Mouse (Mus musculus): ENCODE results near the gene Chd9.

Gene Chd9

GRCm38 (mm10) chr8:90978720-90979119 is 150.6 kb downstream of the Chd9 start:
- DNase-seq = no peak

GRCm38 (mm10) chr8:90979295-90979694 is 151.1 kb downstream of the Chd9 start:
- DNase-seq = no peak

DNA sequence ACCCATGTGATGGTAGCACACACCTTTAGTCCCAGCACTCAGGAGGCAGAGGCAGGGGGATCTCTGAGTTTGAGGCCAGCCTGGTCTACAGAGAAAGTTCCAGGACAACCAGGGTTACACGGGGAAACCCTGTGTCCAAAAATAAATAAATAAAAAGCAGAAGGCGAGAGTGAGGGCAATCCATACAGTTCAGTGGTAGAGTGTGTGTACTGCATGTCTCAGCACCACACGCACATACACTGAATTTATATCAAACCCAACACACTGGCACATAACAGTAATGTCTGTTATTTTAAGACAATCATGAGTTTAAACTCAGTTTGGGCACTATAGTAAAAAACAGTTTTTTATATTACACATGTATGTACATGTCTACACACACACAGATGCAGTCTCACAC is 153.9 kb downstream of the Chd9 start:
- DNase-seq = no peak

GRCm38 (mm10) chr8:91019726-91020125 is 191.6 kb downstream of the Chd9 start:
- peak; percentile 76 to 83 for DNase-seq

DNA sequence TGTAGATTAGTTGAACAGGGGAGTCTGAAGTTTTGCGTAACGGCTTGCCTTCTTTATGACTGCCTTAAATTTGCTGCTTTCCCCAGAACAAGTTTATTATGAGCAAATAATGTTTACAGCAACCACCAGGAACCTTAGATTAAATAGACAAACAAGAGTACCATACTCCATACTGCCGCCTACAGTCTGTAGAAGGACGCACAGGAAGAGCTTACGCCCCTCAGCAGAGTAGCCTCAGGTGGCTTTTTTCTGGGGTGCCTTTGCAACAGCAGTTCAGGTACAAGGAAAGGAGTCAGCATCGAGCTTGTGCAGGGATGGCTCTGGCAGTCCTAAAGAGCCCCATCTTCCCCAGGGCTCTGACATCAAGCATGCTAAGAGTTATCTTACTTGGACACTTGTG is 206.3 kb downstream of the Chd9 start:
- no peak for DNase-seq

DNA sequence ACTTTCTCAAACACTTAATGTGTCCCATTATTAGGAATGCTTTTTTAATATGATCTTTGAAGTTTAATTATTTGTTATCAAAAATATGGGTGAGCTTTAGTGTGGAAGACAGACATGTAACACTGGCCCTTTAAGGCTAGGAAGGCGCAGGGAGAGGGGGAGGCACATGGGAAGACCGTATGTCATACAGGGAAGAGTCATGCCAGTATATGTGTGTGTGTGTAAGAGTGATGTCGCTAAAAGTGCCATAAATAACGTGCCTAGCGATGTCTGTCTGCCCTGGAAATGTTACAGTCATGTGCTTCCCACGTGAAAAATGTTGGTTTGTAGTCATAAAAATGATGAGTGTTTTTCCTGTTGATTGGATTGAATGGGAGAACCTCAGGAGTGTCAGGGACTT is 208.8 kb downstream of the Chd9 start:
- DNase-seq = no peak

DNA sequence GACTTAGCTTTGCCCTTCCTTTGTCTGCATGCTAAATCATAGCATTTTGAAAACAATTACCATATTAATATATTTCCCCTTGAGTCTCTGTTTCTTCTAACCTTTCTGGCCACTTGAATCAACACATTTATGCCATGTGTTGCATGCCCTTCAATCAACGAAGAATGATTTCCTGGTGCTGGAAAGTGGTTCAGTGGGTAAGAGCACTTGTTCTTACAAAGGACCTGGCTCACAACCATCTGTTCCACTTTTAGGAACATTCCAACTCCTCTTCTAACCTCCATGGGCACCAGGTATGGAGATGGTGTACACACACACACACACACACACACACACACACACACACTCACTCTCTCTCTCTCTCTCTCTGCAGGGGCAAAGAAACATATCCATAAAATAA is 210.5 kb downstream of the Chd9 start:
- no peak for DNase-seq

DNA sequence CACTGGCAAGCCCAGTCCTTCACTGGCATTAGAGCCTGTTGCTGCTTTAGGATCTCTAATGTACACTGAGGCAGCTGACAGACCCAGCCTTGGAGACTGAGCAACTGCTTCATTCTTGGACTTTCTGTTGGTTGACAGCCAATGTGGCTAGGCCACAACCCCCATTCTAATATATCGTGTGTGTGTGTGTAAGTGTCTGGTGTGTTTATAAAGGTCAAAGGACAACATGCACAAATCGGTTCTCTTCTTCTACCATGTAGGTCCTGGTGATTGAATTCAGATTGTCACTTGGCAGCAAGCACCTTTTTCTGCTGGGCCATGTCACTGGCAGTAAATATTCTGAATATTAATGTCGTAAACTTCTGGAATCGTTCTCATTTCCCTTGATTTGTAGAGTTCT is 218.2 kb downstream of the Chd9 start:
- no peak for DNase-seq

DNA sequence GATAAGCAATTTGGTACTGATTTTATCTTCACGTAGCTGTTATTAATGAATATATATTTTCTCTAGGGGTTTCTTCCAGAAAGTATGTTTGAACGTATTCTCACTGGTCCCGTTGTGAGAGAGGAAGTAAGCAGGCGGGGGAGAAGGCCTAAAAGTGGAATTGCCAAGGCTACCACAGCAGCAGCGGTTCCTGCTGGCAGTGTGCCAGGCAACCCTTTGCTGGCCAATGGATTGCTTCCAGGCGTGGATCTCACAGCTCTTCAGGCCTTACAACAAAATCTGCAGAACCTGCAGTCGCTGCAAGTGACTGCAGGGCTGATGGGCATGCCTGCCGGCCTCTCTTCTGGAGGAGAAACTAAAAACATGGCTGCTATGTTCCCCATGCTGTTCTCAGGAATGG is 222.9 kb downstream of the Chd9 start:
- DNase-seq = peak; percentile 73 to 84

DNA sequence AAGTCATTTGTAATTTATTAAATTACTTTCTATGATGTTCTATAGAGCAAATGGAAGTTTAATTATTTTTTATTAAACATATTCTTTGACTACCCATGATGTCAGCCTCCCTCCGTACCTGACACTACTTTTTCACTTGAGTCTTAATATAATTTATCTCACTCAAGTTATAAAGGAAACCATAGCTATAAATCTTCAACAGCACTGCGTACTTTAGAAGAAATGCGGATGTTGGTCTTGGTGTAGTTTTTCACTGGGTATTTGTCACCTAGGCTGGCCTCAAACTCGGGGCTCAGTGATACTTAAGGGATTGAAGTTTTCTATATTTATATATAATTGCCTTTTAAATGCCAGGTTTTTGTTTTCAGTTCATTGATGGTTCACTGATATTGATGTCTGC is 226.3 kb downstream of the Chd9 start:
- DNase-seq = no peak

DNA sequence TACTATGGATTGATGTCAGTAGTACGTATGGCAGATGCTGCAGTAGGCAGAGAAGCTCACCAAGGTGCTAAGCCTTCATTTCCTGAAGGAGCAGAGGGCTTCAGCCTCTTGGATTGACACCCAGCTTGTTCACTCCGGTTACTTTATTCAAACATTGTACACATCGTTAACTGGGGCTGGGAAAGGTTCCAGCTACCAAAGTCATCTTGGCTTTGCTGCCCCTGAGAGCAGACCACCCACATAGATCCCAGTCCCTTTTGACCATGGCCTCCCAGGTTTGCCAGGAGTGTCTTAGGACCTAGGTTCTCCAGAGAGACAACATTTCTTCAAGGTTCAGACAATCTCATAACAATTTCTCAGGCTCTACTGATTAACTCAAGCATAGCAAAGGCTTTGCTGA is 228.7 kb downstream of the Chd9 start:
- DNase-seq = no peak

- no peak for DNase-seq
Observed at GRCm38 (mm10) chr8:91059086-91059578, 231.0 kb downstream of the Chd9 start.

- no peak for DNase-seq
Observed at GRCm38 (mm10) chr8:91059884-91060510, 231.8 kb downstream of the Chd9 start.

GRCm38 (mm10) chr8:91060555-91061471 is 232.7 kb downstream of the Chd9 start:
- peak in 1 of 2 experiments; percentile 20 for DNase-seq

DNA sequence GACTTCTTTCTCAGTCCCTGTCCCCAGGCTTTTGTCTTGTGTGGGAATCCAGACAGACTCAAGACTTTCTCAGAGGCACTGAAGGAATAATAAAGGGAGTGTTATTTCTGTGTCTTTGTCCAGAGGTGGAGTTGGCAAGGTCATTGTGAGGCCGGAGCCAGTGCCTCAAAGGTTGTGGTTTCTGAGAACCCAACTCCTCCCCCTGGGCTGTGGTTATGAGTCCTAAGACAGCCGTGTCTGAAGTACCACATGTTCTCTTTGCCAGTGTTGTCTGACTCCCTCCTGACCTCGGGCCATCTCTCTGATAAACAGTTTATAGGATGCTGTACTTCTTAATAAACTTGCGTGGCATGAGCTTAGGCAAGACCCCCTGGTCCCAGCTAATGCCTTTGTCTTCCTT is 237.0 kb downstream of the Chd9 start:
- no peak for DNase-seq

DNA sequence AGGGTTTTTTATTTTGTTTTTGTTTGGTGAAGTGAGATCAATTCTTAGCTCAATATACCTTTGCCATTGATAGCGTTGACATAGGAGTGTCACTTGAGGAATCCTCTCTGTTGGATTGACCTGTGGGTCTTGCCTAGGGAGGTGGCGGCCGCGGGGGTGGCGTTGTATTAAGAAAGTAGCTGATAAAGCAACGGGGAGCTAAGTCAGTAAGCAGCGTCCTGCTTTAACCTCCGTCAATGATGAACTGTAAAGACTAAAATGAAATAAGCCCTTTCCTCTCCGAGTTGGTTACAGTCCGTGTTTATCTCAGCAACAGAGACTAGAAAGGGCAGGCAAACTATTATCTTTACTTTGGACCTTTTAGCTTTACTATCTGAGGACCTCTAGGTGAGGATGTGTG is 241.3 kb downstream of the Chd9 start:
- peak; percentile 45 to 50 for DNase-seq

DNA sequence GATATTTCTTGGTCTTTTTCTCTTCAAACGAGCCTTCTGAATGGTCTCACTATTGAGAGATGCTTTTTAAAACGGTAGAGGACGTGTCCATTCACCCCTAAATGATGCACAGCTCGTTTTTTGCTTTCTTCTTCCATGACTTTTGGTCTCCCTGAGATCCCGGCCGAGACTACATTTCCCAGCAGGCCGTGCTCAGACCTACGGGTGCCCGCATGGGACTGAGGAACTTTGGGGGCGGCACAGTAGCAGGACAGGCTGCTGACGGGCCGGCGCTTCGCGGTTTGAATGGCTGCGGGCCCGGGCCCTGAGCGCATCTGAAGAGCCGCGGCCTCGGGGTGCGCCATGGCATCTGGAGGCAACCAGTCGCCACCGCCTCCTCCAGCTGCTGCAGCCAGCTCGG is 241.7 kb downstream of the Chd9 start, which contains the start of gene Rbl2:
Rbl2 (plus strand) TSS at position 224 of the 400 bp plus-strand sequence.
- DNase-seq = peak; percentile 97

GRCm38 (mm10) chr8:91070275-91070859 is 242.2 kb downstream of the Chd9 start:
- peak in 1 of 2 experiments; percentile 65 for DNase-seq

GRCm38 (mm10) chr8:91077077-91077867 is 249.1 kb downstream of the Chd9 start:
- DNase-seq = no peak

GRCm38 (mm10) chr8:91079678-91080077 is 251.5 kb downstream of the Chd9 start:
- no peak for DNase-seq

GRCm38 (mm10) chr8:91081911-91082310 is 253.8 kb downstream of the Chd9 start:
- no peak for DNase-seq

GRCm38 (mm10) chr8:91082428-91082827 is 254.3 kb downstream of the Chd9 start:
- no peak for DNase-seq

GRCm38 (mm10) chr8:91088452-91088851 is 260.3 kb downstream of the Chd9 start:
- no peak for DNase-seq
